Mouse (Mus musculus) cerebellum, adult 2 months (tissue): ENCODE results near the gene Gm10271.

Source experiments
- CTCF ChIP-seq: fragments of 200-500 bp; IDR thresholded peaks from 2 replicates; pipeline ENCODE4 v1.5.1; 2011; ENCODE audit warnings: low read depth, mild to moderate bottlenecking, control low read depth, low read length, moderate library complexity, borderline replicate concordance; ENCODE audit not compliant: insufficient read depth
- POLR2A ChIP-seq: fragments of 200-500 bp; IDR thresholded peaks from 2 replicates; pipeline ENCODE4 v1.6.1; 2011; ENCODE audit warnings: low read length, control low read depth, borderline replicate concordance; ENCODE audit not compliant: insufficient read depth

- TF ChIP-seq CTCF (no peak), POLR2A (no peak)
Observed at GRCm38 (mm10) chr10:116915286-116915685, 57.1 kb downstream of the Gm10271 start.
